Mouse (Mus musculus): ENCODE measurements around the gene Nicn1.

GRCm38 (mm10) chr9:108325811-108326210, 35.6 kb downstream of the Nicn1 start:
- no peak for TF ChIP-seq TAL1 (IDR thresholded peaks at IDR 0.05; ENCODE audit: low read length)
- 0 out of 2 replicates have a peak, but pooled peaks have one; percentile 36 for TF ChIP-seq GATA1 (IDR thresholded peaks at IDR 0.05; ENCODE audit: low read length)

Measured in erythroblast, embryonic 14.5 days (primary cell).